Mouse (Mus musculus): ENCODE results near the gene Macrod2. TPM values are rescaled to one million over a fixed set of nuclear protein-coding genes. Genes with fewer than 3 reads are reported as not detected.

Gene Macrod2
- polyA plus RNA-seq, 1 experiment from 2014 or later, result 23.7 TPM

GRCm38 (mm10) chr2:141231011-141231668 lies 836.0 kb downstream of the Macrod2 start:
- Histone ChIP-seq H3K9ac (no peak overlapping the region), H3K27ac (replicated peaks) (no peak overlapping the region), H3K4me1 (peaks cover 23% of the 10 kb centered on the region), H3K27me3 (replicated peaks) (0 out of 2 replicates have a peak, but pooled peaks cover 5% of the 10 kb centered on the region), H3K36me3 (no peaks in the 10 kb centered on the region), H3K9me3 (no peaks in the 10 kb centered on the region), H3K4me2 (peak overlapping the region; percentile 61), H3K4me3 (peak overlapping the region; percentile 18; the same call in 1 of the 2 replicates)
- ATAC-seq (ENCODE audit: extremely low read depth, insufficient number of reproducible peaks, low FRiP score, low TSS enrichment), result no peak
- 12% methylated on average over 16 of the region's 16 CpGs for WGBS

DNA sequence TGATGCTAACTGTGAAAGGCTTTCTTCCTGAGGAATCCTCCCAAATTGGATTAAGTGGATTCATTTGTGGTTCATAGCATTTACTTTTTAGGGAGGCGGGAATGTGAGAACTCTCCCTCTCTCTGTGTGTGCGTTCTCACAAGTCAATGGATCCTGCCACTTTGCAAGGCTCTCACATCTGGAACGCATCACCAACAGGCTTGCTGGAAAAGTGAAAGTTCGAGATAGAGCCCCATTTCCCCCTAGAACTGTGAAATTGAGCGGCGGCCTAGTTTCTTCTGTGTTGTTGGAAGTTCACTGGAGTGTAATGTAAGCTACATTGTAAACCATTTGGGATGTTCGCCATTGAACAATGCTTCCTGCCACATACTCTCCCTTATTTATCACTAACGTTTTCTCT lies 839.2 kb downstream of the Macrod2 start:
- H3K4me2 ChIP-seq, result no peak overlapping the region
- WGBS, result 51% methylated on average over 8 of the region's 8 CpGs
- H3K27me3 ChIP-seq (replicated peaks), result 0 out of 2 replicates have a peak, but pooled peaks cover 5% of the 10 kb centered on the region
- no peak overlapping the region for H3K27ac ChIP-seq (replicated peaks)
- H3K36me3 ChIP-seq, result no peaks in the 10 kb centered on the region
- no peaks in the 10 kb centered on the region for H3K9me3 ChIP-seq
- peaks cover 28% of the 10 kb centered on the region for H3K4me1 ChIP-seq
- ATAC-seq (ENCODE audit: extremely low read depth, insufficient number of reproducible peaks, low FRiP score, low TSS enrichment), result no peak
- no peak overlapping the region for H3K9ac ChIP-seq
- H3K4me3 ChIP-seq, result no peak overlapping the region

DNA sequence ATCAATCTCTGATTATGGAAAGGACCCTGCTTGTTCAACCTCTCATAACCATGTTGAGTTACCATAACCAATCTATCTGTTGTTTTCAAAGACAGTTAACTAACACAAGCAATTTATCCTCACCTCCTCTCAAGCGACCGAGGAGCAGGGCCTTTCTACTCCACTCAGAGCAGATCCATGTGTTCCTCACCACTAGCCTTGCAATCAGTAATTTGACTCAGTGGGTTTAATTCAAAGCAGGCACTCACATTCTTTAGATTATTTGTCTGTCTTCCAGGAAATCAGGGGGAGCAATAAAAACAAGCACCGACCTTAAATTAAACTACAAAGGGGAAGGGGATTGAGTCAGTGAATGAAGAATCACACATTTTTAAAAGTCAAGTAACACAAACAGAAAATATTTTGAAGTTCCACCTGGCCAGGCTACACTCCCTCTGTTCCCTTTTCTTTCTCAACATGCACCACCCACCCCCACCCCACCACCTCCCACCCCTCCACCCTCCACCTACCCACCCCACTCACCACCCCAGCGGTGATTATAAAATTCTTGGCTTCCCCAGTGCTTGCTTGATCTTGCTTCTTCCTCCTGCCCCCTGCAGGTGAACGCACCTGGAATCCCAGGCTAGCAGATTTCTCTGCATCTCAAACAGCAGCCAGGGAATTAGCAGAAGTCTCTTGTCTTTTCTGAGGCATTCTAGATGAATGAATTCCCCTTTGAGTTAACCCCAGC lies 839.8 kb downstream of the Macrod2 start:
- H3K36me3 ChIP-seq, result no peaks in the 10 kb centered on the region
- WGBS, result 38% methylated on average over 5 of the region's 5 CpGs
- no peak for ATAC-seq (ENCODE audit: extremely low read depth, insufficient number of reproducible peaks, low FRiP score, low TSS enrichment)

DNA sequence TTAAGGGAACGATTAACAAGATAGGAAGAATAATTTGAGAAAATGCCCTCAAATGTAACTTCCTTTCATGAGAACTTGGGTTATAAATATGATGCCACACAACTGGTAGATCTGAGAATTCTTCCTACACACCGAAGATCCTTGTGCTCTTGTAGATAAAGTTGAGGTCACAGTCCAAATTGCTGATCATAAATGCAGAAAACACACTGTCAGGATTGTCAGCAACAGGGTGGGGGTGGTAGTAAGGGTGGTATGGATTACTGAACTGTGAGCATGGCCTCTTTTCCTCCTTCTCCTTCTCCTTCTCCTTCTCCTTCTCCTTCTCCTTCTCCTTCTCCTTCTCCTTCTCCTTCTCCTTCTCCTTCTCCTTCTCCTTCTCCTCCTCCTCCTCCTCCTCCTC lies 852.6 kb downstream of the Macrod2 start:
- ATAC-seq (ENCODE audit: extremely low read depth, insufficient number of reproducible peaks, low FRiP score, low TSS enrichment), result no peak
- Histone ChIP-seq H3K4me2 (no peak overlapping the region), H3K27me3 (replicated peaks) (no peaks in the 10 kb centered on the region), H3K9me3 (no peaks in the 10 kb centered on the region), H3K36me3 (no peaks in the 10 kb centered on the region), H3K9ac (no peak overlapping the region), H3K4me1 (peaks cover 13% of the 10 kb centered on the region), H3K4me3 (no peak overlapping the region), H3K27ac (replicated peaks) (no peak overlapping the region)
- WGBS, result 75% methylated on average over 2 of the region's 2 CpGs

More for the DNA sequence above, 839.8 kb downstream of the Macrod2 start:
- Histone ChIP-seq H3K27ac (replicated peaks) (no peak overlapping the region), H3K4me3 (no peak overlapping the region), H3K4me2 (no peak overlapping the region), H3K4me1 (peaks cover 28% of the 10 kb centered on the region), H3K9ac (no peak overlapping the region), H3K27me3 (replicated peaks) (0 out of 2 replicates have a peak, but pooled peaks cover 5% of the 10 kb centered on the region), H3K9me3 (no peaks in the 10 kb centered on the region)

DNA sequence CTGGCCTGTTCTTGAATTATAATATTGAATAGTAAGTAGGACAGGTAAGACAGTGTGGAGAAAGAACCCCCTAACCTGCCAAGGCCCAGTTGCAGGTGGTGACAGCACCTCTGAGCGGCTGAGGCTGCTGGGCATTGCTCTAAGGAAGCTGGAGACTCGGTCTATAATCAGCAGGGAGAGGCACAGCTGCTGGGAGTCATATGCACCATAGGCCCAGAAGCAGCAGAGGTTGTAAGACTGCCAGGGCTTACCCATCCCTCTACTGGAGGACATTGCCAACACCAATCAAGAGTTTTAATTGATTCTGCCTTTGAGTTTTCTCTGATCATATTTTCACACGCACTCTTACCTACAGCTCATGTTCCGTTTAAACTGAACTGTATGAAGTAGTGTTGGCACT lies 869.5 kb downstream of the Macrod2 start:
- Histone ChIP-seq H3K4me3 (no peak overlapping the region), H3K27ac (replicated peaks) (no peak overlapping the region), H3K27me3 (replicated peaks) (no peaks in the 10 kb centered on the region), H3K9ac (no peak overlapping the region), H3K4me1 (peaks cover 5% of the 10 kb centered on the region; the same call in 1 of the 2 replicates), H3K9me3 (no peaks in the 10 kb centered on the region), H3K36me3 (no peaks in the 10 kb centered on the region), H3K4me2 (no peak overlapping the region)
- ATAC-seq (ENCODE audit: extremely low read depth, insufficient number of reproducible peaks, low FRiP score, low TSS enrichment), result no peak
- 72% methylated on average over 4 of the region's 4 CpGs for WGBS

GRCm38 (mm10) chr2:141266591-141266990 lies 871.5 kb downstream of the Macrod2 start:
- no peak overlapping the region for H3K27ac ChIP-seq (replicated peaks)
- no peaks in the 10 kb centered on the region for H3K9me3 ChIP-seq
- H3K9ac ChIP-seq, result no peak overlapping the region
- H3K4me1 ChIP-seq, result peaks cover 9% of the 10 kb centered on the region
- no peaks in the 10 kb centered on the region for H3K27me3 ChIP-seq (replicated peaks)
- no peak overlapping the region for H3K4me3 ChIP-seq
- no peak overlapping the region for H3K4me2 ChIP-seq
- no peaks in the 10 kb centered on the region for H3K36me3 ChIP-seq
- no peak for ATAC-seq (ENCODE audit: extremely low read depth, insufficient number of reproducible peaks, low FRiP score, low TSS enrichment)

DNA sequence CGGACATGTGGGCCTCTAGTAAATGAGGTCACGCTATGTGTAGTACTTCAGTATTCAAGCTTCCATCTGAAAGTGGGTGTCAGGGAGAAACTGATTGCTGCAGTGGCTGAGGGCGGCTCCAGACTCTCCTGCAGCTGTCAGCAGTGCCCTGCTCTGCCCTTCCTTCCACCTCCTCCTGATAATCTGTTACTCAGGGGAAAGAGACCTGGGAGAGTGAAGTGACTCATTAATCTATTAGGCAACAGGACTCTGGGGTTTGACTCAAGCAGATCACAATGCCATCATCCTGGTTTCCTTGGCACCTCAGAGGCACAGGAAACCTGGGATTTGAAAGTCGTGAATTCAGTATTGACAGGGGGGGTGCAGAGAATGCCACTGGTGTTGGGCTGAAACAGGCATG lies 876.4 kb downstream of the Macrod2 start:
- Histone ChIP-seq H3K9ac (no peak overlapping the region), H3K4me2 (no peak overlapping the region), H3K27me3 (replicated peaks) (no peaks in the 10 kb centered on the region), H3K4me1 (peaks cover 13% of the 10 kb centered on the region), H3K27ac (replicated peaks) (no peak overlapping the region), H3K9me3 (no peaks in the 10 kb centered on the region), H3K4me3 (no peak overlapping the region), H3K36me3 (no peaks in the 10 kb centered on the region)
- peak; percentile 25; the same call in 1 of the 2 replicates for ATAC-seq (ENCODE audit: extremely low read depth, insufficient number of reproducible peaks, low FRiP score, low TSS enrichment)
- 23% methylated on average over 4 of the region's 4 CpGs for WGBS

- H3K4me3 ChIP-seq, result no peak overlapping the region
- no peaks in the 10 kb centered on the region for H3K36me3 ChIP-seq
- H3K9me3 ChIP-seq, result no peaks in the 10 kb centered on the region
- no peak overlapping the region for H3K4me2 ChIP-seq
- H3K27ac ChIP-seq (replicated peaks), result no peak overlapping the region
- ATAC-seq (ENCODE audit: extremely low read depth, insufficient number of reproducible peaks, low FRiP score, low TSS enrichment), result no peak
- no peaks in the 10 kb centered on the region for H3K27me3 ChIP-seq (replicated peaks)
- 75% methylated on average over 4 of the region's 4 CpGs for WGBS
- peaks cover 13% of the 10 kb centered on the region for H3K4me1 ChIP-seq
- no peak overlapping the region for H3K9ac ChIP-seq
Observed at GRCm38 (mm10) chr2:141272966-141273365, 877.9 kb downstream of the Macrod2 start.

GRCm38 (mm10) chr2:141274262-141274661 lies 879.2 kb downstream of the Macrod2 start:
- ATAC-seq (ENCODE audit: extremely low read depth, insufficient number of reproducible peaks, low FRiP score, low TSS enrichment), result no peak
- 71% methylated on average over 2 of the region's 2 CpGs for WGBS
- no peak overlapping the region for H3K27ac ChIP-seq (replicated peaks)
- no peaks in the 10 kb centered on the region for H3K36me3 ChIP-seq
- no peak overlapping the region for H3K9ac ChIP-seq
- no peaks in the 10 kb centered on the region for H3K9me3 ChIP-seq
- H3K4me2 ChIP-seq, result no peak overlapping the region
- H3K4me3 ChIP-seq, result no peak overlapping the region
- peaks cover 17% of the 10 kb centered on the region for H3K4me1 ChIP-seq
- H3K27me3 ChIP-seq (replicated peaks), result no peaks in the 10 kb centered on the region

DNA sequence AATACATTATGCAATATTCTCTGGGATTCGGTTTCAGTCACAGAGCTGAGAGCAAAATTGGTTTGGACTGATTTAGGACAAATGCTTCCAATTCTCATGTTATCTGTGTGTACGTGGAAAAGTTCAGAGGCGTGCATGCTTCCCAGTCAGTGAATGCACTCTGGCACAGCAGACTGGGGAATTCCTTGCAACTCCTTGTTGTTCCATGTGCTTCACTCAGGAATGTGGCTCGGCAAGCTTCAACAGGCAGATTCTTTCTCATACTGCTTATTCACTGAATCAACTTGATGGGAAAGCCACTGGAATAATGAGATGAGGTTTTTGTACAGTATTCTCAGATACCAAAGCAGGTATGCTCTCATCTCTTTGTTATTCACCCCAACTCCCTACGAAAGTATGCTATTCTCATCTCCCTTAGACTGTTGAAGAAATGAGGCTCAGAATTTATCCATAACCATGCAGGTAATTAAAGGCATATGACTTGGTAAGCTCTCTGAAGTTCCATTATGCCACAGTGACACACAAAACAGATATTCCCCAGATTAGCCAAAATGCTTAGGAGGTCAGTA lies 884.1 kb downstream of the Macrod2 start:
- Histone ChIP-seq H3K4me3 (no peak overlapping the region), H3K27ac (replicated peaks) (no peak overlapping the region), H3K4me1 (peaks cover 6% of the 10 kb centered on the region), H3K9me3 (no peaks in the 10 kb centered on the region), H3K4me2 (no peak overlapping the region), H3K9ac (no peak overlapping the region), H3K36me3 (no peaks in the 10 kb centered on the region), H3K27me3 (replicated peaks) (no peaks in the 10 kb centered on the region)
- no peak for ATAC-seq (ENCODE audit: extremely low read depth, insufficient number of reproducible peaks, low FRiP score, low TSS enrichment)
- WGBS, result 23% methylated on average over 5 of the region's 5 CpGs

- WGBS, result 65% methylated on average over 1 of the region's 1 CpGs
- Histone ChIP-seq H3K27ac (replicated peaks) (no peak overlapping the region), H3K4me2 (no peak overlapping the region), H3K27me3 (replicated peaks) (no peaks in the 10 kb centered on the region), H3K9ac (no peak overlapping the region), H3K36me3 (no peaks in the 10 kb centered on the region), H3K4me1 (peaks cover 6% of the 10 kb centered on the region), H3K9me3 (no peaks in the 10 kb centered on the region), H3K4me3 (no peak overlapping the region)
- no peak for ATAC-seq (ENCODE audit: extremely low read depth, insufficient number of reproducible peaks, low FRiP score, low TSS enrichment)
Observed at GRCm38 (mm10) chr2:141280817-141281216, 885.7 kb downstream of the Macrod2 start.
